20 mouse cellular contexts compared by ENCODE assay signal in genomic region chr17:27573772-27574320, GRCm38 (mm10). TPM values are rescaled to one million over a fixed set of nuclear protein-coding genes. Genes with fewer than 3 reads are reported as not detected.
DNase-seq lines count a peak whose midpoint lies in the region; ATAC-seq and TF ChIP-seq lines count a peak whose summit lies in the region.
"Had no signal": no experiment of that assay in that cellular context is flagged by ENCODE, and none has a peak within 500 bp of the region (broad histone marks: within the 10 kb centered on the region; RNA-seq: fewer than 3 reads in every experiment).

No protein-coding gene starts in this region.

- H3K36me3 ChIP-seq in hindbrain, postnatal 0 days (ENCODE audit: insufficient read depth, low read length): 0 out of 2 replicates have a peak, but pooled peaks cover 7% of the 10 kb centered on the region
- H3K36me3 ChIP-seq in hindbrain, embryonic 12.5 days: peaks cover 45% of the 10 kb centered on the region
- H3K36me3 ChIP-seq in liver, embryonic 14.5 days (replicated peaks; ENCODE audit: control insufficient read depth, insufficient read depth, low read depth): no peaks in the 10 kb centered on the region

- TF ChIP-seq EP300 in liver, embryonic 14.5 days (IDR thresholded peaks at IDR 0.05; ENCODE audit: low read depth): 0 out of 2 replicates have a peak, but pooled peaks have one; percentile 18

- H3K9me3 ChIP-seq in hindbrain, postnatal 0 days (ENCODE audit: low read length): no peaks in the 10 kb centered on the region
- H3K9me3 ChIP-seq in hindbrain, embryonic 12.5 days (replicated peaks): no peaks in the 10 kb centered on the region
- no peaks in the 10 kb centered on the region for H3K9me3 ChIP-seq in liver, embryonic 14.5 days (ENCODE audit: control insufficient read depth, low read length)
- H3K9me3 ChIP-seq: forebrain, embryonic 10.5 days; heart, embryonic 15.5 days; limb, embryonic 13.5 days; lung, embryonic 15.5 days had no signal

- DNase-seq in hindbrain, postnatal 0 days (ENCODE audit: low spot score): no peak
- peak; percentile 35 for DNase-seq in liver
- DNase-seq in liver, embryonic 14.5 days (ENCODE audit: low read depth in 3 of 3, low spot score in 3 of 3): peak in 1 of 3 experiments; percentile 48
- DNase-seq in skeletal muscle tissue, adult 2 months (ENCODE audit: low read depth, low spot score): peak; percentile 62
- DNase-seq in left cerebral cortex, adult 9 months (ENCODE audit: low spot score in 2 of 2): no peak
- no peak for DNase-seq in retina, postnatal 1 day
- DNase-seq: adrenal gland, adult 8-10 months; gastrocnemius, postnatal 10 days; kidney, adult 9 months; layer of hippocampus, adult 9-11 months; right cerebral cortex, postnatal 4 days had no signal

- peaks cover 9% of the 10 kb centered on the region for H3K4me1 ChIP-seq in hindbrain, postnatal 0 days (ENCODE audit: insufficient read depth, low read length)
- H3K4me1 ChIP-seq in hindbrain, embryonic 12.5 days: no peaks in the 10 kb centered on the region
- peaks cover 0 to 13% of the 10 kb centered on the region in 2 experiments; a peak in 3 of 4 replicates for H3K4me1 ChIP-seq in liver, embryonic 14.5 days (replicated peaks; ENCODE audit: control insufficient read depth in 2 of 2, insufficient read depth in 2 of 2, low read length in 1 of 2)

- no peak for TF ChIP-seq CTCF in hindbrain, postnatal 0 days (IDR thresholded peaks at IDR 0.05; ENCODE audit: low read depth)
- no peak for TF ChIP-seq CTCF in liver, embryonic 14.5 days (IDR thresholded peaks at IDR 0.05; ENCODE audit: low read depth)

- H3K27me3 ChIP-seq in hindbrain, postnatal 0 days (ENCODE audit: insufficient read depth, low read length): no peaks in the 10 kb centered on the region
- no peaks in the 10 kb centered on the region for H3K27me3 ChIP-seq in hindbrain, embryonic 12.5 days
- H3K27me3 ChIP-seq in liver, embryonic 14.5 days (ENCODE audit: control insufficient read depth, insufficient read depth, low read length): no peaks in the 10 kb centered on the region
- H3K27me3 ChIP-seq: heart, embryonic 15.5 days; limb, embryonic 13.5 days; lung, embryonic 15.5 days; Patski had no signal

- no peak overlapping the region for H3K4me2 ChIP-seq in hindbrain, postnatal 0 days (ENCODE audit: low read depth, low read length)
- no peak overlapping the region for H3K4me2 ChIP-seq in hindbrain, embryonic 12.5 days (replicated peaks)
- no peak overlapping the region for H3K4me2 ChIP-seq in liver, embryonic 14.5 days (ENCODE audit: low read depth)
- H3K4me2 ChIP-seq: heart, embryonic 15.5 days; limb, embryonic 13.5 days; lung, embryonic 15.5 days had no signal

- no peak overlapping the region for H3K9ac ChIP-seq in hindbrain, postnatal 0 days (replicated peaks; ENCODE audit: low read length)
- H3K9ac ChIP-seq in hindbrain, embryonic 12.5 days: no peak overlapping the region
- H3K9ac ChIP-seq in liver, embryonic 14.5 days (replicated peaks): no peak overlapping the region
- H3K9ac ChIP-seq: heart, embryonic 15.5 days; limb, embryonic 13.5 days; lung, embryonic 15.5 days had no signal

- ATAC-seq in hindbrain, postnatal 0 days: no peak
- ATAC-seq in hindbrain, embryonic 12.5 days (ENCODE audit: low FRiP score): no peak
- ATAC-seq in liver, embryonic 14.5 days (ENCODE audit: insufficient read depth): peak; percentile 76
- ATAC-seq: inflammation-experienced regulatory T-cells, adult 6 months; midbrain, embryonic 16.5 days; Patski had no signal

- WGBS in hindbrain, postnatal 0 days: 83% methylated on average over 10 of the region's 10 CpGs
- 90% methylated on average over 10 of the region's 10 CpGs for WGBS in hindbrain, embryonic 12.5 days
- 34% methylated on average over 10 of the region's 10 CpGs for WGBS in liver, embryonic 14.5 days (ENCODE audit: insufficient replicate concordance)

- no peak overlapping the region for H3K4me3 ChIP-seq in hindbrain, postnatal 0 days (ENCODE audit: low read length)
- no peak overlapping the region for H3K4me3 ChIP-seq in hindbrain, embryonic 12.5 days
- no peak overlapping the region for H3K4me3 ChIP-seq in liver, embryonic 14.5 days (ENCODE audit: insufficient read depth in 1 of 2, low read depth in 2 of 2, low read length in 2 of 2)
- H3K4me3 ChIP-seq: forebrain, embryonic 10.5 days; heart, embryonic 15.5 days; limb, embryonic 13.5 days; lung, embryonic 15.5 days had no signal

- H3K27ac ChIP-seq in hindbrain, postnatal 0 days: peak overlapping the region; percentile 58
- no peak overlapping the region for H3K27ac ChIP-seq in hindbrain, embryonic 12.5 days
- H3K27ac ChIP-seq in liver, embryonic 14.5 days: no peak overlapping the region
- H3K27ac ChIP-seq: forebrain, embryonic 10.5 days; limb, embryonic 13.5 days; stomach, postnatal 0 days had no signal

RNA-seq across cellular contexts. Expression of gene AI413582, which starts 8.3 kb away (rescaled TPM):
- total RNA-seq in hindbrain, postnatal 0 days (2014; rRNA removed): 50.2 and 59.6 TPM in 2 replicates
- 92.7 and 95.3 TPM in 2 replicates for polyA plus RNA-seq in hindbrain, postnatal 0 days (2015; fragmentation: Nextera tagmentation; extraction: Ambion mirVana)
- polyA plus RNA-seq in hindbrain, embryonic 12.5 days (2016; fragmentation: Nextera tagmentation; extraction: Ambion mirVana): 19.8 and 21.9 TPM in 2 replicates
- polyA plus RNA-seq in liver, embryonic 14.5 days (2012; rRNA removed): 9.9 and 11.7 TPM in 2 replicates
- polyA plus RNA-seq in liver, embryonic 14.5 days (2014; fragmentation: Nextera tagmentation; extraction: Ambion mirVana): 15.2 and 18.9 TPM in 2 replicates

RNA-seq across cellular contexts. Expression of gene Hmga1, which starts 17.5 kb away (rescaled TPM):
- total RNA-seq in hindbrain, postnatal 0 days (2014; rRNA removed): 142 and 170 TPM in 2 replicates
- 130 and 145 TPM in 2 replicates for polyA plus RNA-seq in hindbrain, postnatal 0 days (2015; fragmentation: Nextera tagmentation; extraction: Ambion mirVana)
- polyA plus RNA-seq in hindbrain, embryonic 12.5 days (2016; fragmentation: Nextera tagmentation; extraction: Ambion mirVana): 161 and 162 TPM in 2 replicates
- polyA plus RNA-seq in liver, embryonic 14.5 days (2012; rRNA removed): 149 and 182 TPM in 2 replicates
- polyA plus RNA-seq in liver, embryonic 14.5 days (2014; fragmentation: Nextera tagmentation; extraction: Ambion mirVana): 162 and 180 TPM in 2 replicates

RNA-seq across cellular contexts. Expression of gene Nudt3, which starts 49.4 kb away (rescaled TPM):
- total RNA-seq in hindbrain, postnatal 0 days (2014; rRNA removed): 252 and 264 TPM in 2 replicates
- 210 and 220 TPM in 2 replicates for polyA plus RNA-seq in hindbrain, postnatal 0 days (2015; fragmentation: Nextera tagmentation; extraction: Ambion mirVana)
- 199 and 204 TPM in 2 replicates for polyA plus RNA-seq in hindbrain, embryonic 12.5 days (2016; fragmentation: Nextera tagmentation; extraction: Ambion mirVana)
- 15.3 and 20.9 TPM in 2 replicates for polyA plus RNA-seq in liver, embryonic 14.5 days (2012; rRNA removed)
- polyA plus RNA-seq in liver, embryonic 14.5 days (2014; fragmentation: Nextera tagmentation; extraction: Ambion mirVana): 10.3 and 10.7 TPM in 2 replicates

RNA-seq across cellular contexts. Expression of gene Grm4, which starts 52.6 kb away (rescaled TPM):
- 34.3 and 38.8 TPM in 2 replicates for total RNA-seq in hindbrain, postnatal 0 days (2014; rRNA removed)
- polyA plus RNA-seq in hindbrain, postnatal 0 days (2015; fragmentation: Nextera tagmentation; extraction: Ambion mirVana): 8.7 and 10.1 TPM in 2 replicates
- 3.7 and 4.2 TPM in 2 replicates for polyA plus RNA-seq in hindbrain, embryonic 12.5 days (2016; fragmentation: Nextera tagmentation; extraction: Ambion mirVana)
- 0.01 and 0.04 TPM in 2 replicates for polyA plus RNA-seq in liver, embryonic 14.5 days (2012; rRNA removed)
- polyA plus RNA-seq in liver, embryonic 14.5 days (2014; fragmentation: Nextera tagmentation; extraction: Ambion mirVana): not detected in 2 replicates

Comparison
In these comparisons a context has a peak if more than half of its experiments do, and no peak if none do; other contexts are left out.
1. DNase-seq: peak in liver (single experiment) and skeletal muscle tissue, adult 2 months (single experiment); none in hindbrain, postnatal 0 days (single experiment), left cerebral cortex, adult 9 months (0 of 2) and retina, postnatal 1 day (single experiment).